Mouse (Mus musculus) limb, embryonic 14.5 days (tissue): ENCODE measurements around the gene Neo1. TPM values are rescaled to one million over a fixed set of nuclear protein-coding genes. Genes with fewer than 3 reads are reported as not detected.

Experiments used
- ATAC-seq: fragments of 200-750 bp; cut with Nextera tagmentation; 2 replicates; pipeline ENCODE4 v1.8.0; 2017; ENCODE audit warnings: low read depth, moderate number of reproducible peaks, moderate TSS enrichment; ENCODE audit not compliant: low FRiP score
- DNase-seq: peaks from one replicate; pipeline ENCODE4 v3.0.0-alpha.2; 2015; ENCODE audit warnings: low spot score
- H3K27ac ChIP-seq: fragments of 300-500 bp; sonication (generic); replicated peaks from 2 replicates; pipeline ENCODE4 v1.5.1; 2014; ENCODE audit warnings: low read depth, mild to moderate bottlenecking, low read length, moderate library complexity, mixed read lengths
- H3K27me3 ChIP-seq: fragments of 300-500 bp; sonication (generic); 2 replicates; pipeline ENCODE4 v1.6.1; 2014; ENCODE audit warnings: low read length, mixed read lengths; ENCODE audit not compliant: control insufficient read depth, insufficient read depth
- H3K36me3 ChIP-seq: fragments of 300-500 bp; sonication (generic); 2 replicates; pipeline ENCODE4 v1.6.1; 2014; ENCODE audit warnings: mild to moderate bottlenecking, low read length, moderate library complexity, mixed read lengths; ENCODE audit not compliant: control insufficient read depth, insufficient read depth
- H3K4me1 ChIP-seq: fragments of 300-500 bp; sonication (generic); 2 replicates; pipeline ENCODE4 v1.6.1; 2014; ENCODE audit warnings: antibody characterized with exemption, low read length, mixed read lengths; ENCODE audit not compliant: control insufficient read depth, insufficient read depth
- H3K4me2 ChIP-seq: fragments of 300-500 bp; sonication (generic); replicated peaks from 2 replicates; pipeline ENCODE4 v1.6.1; 2014; ENCODE audit warnings: low read depth, mild to moderate bottlenecking, low read length, moderate library complexity; ENCODE audit not compliant: severe bottlenecking
- H3K4me3 ChIP-seq: fragments of 300-500 bp; sonication (generic); replicated peaks from 2 replicates; pipeline ENCODE4 v1.5.1; 2014; ENCODE audit warnings: low read length
- H3K9ac ChIP-seq: fragments of 300-500 bp; sonication (generic); 2 replicates; pipeline ENCODE4 v1.6.1; 2014; ENCODE audit warnings: mild to moderate bottlenecking, low read depth, low read length, moderate library complexity; ENCODE audit not compliant: severe bottlenecking
- H3K9me3 ChIP-seq: fragments of 300-500 bp; sonication (generic); 2 replicates; pipeline ENCODE4 v1.6.1; 2016; ENCODE audit warnings: low read length; ENCODE audit not compliant: control insufficient read depth
- POLR2A ChIP-seq: fragments of 200-500 bp; IDR thresholded peaks from 2 replicates; pipeline ENCODE4 v1.8.0; 2012; ENCODE audit warnings: inconsistent platforms, mild to moderate bottlenecking, moderate library complexity, borderline replicate concordance; ENCODE audit not compliant: insufficient read depth, insufficient read length; ENCODE audit errors: extremely low read depth
- WGBS: fragments of 180-500 bp; shearing (Covaris S2); extraction: QIAGEN DNeasy Blood & Tissue Kit; methylation state at CpG from one replicate; pipeline ENCODE4 v1.1.7; 2014; 5-methylcytosine and 5-hydroxymethylcytosine counted together
- polyA plus RNA-seq, 2 experiments: library from polyadenylated mRNA; depleted of rRNA in 1 of 2; stranded (reverse) in 1 of 2; unstranded in 1 of 2; fragments of >200 nt; fragmentation: Nextera tagmentation in 1 of 2; extraction: Ambion mirVana in 1 of 2; gene quantifications; 2 replicates each; pipeline versions ENCODE4 v1.2.1 to v1.2.3; 2012 to 2014

The Neo1 gene
- polyA plus RNA-seq, 2 experiments, result 57.1 to 83.5 TPM

DNA sequence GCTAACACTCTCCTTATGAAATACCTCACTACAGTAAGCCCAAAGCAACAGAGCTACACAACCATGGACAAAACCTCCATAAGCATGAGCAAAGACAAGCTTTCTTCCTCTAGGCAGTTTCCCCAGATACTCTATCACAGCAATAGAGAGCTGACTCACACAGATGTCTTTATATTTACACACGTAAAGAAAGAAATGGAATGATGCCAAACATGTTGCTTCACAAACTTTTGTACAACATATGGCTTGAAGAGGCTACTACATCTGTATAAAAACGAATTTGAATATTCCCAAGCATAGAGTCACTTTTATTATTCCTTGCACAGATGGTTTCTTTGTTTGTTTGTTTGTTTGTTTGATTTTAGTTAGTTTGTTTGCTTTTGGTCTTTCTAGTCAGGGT is 101.5 kb downstream of the Neo1 start:
- DNase-seq, result peak; percentile 7
- Histone ChIP-seq H3K4me1 (no peaks in the 10 kb centered on the region), H3K27me3 (no peaks in the 10 kb centered on the region), H3K9ac (no peak overlapping the region), H3K4me2 (no peak overlapping the region), H3K27ac (no peak overlapping the region), H3K9me3 (no peaks in the 10 kb centered on the region), H3K4me3 (no peak overlapping the region), H3K36me3 (peaks cover 14% of the 10 kb centered on the region)
- 67% methylated on average over 2 of the region's 2 CpGs for WGBS
- no peak for TF ChIP-seq POLR2A
- ATAC-seq, result no peak

DNA sequence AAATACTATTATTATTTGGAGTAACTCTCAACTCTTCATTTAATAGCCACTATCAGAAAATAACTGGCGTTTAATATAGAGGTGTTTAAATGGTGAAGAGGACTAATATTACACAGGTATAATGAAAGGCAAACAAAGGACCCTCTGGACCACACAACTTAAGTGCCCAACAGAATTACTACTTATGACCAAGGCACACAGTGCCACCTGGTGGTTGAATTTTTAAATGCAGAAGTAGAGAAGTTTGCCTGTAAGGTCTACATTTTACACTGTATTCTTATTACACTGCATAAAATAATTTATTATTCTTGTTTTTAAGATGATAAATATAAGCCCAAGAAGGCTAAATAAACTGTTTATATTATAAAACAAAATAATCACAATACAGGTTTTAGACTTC is 108.1 kb downstream of the Neo1 start:
- Histone ChIP-seq H3K4me3 (no peak overlapping the region), H3K36me3 (peaks cover 19% of the 10 kb centered on the region), H3K4me1 (no peaks in the 10 kb centered on the region), H3K9ac (no peak overlapping the region), H3K4me2 (no peak overlapping the region), H3K27ac (no peak overlapping the region), H3K27me3 (no peaks in the 10 kb centered on the region), H3K9me3 (no peaks in the 10 kb centered on the region)
- peak; percentile 79 for DNase-seq
- no peak for TF ChIP-seq POLR2A
- no peak for ATAC-seq
- WGBS, result 24% methylated on average over 1 of the region's 1 CpGs

DNA sequence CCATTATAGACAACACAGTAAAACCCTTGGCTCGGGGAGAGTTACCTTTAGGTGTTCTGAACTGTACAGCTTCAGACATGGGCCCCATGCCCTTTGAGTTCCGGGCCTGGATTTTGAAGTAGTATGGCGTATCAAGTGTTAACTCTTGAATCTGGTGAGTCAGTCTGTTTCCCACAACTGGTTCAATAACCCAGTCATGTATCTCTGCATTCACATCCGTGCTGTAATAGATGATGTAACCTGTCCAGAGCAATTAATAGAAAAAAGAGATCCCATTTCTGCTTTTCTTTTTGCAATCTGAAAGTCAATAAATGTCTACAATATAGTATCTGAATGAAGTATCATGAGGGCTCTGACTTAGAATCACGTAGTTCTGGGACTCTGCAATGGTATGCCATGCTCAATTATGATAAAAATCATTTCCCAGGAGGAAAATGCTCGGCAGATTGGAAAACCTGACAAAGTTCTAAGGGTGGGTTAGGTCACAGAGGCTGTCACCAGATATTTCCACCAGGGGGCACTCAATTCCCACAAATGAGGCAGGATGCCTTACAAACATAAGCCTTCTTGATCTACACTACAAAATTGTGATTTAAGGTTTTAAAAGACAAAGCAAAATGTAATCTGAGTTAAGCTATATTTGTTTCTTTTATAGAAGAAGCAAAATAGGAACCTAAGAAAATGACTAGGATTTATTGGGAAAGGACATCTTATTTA is 133.2 kb downstream of the Neo1 start:
- no peaks in the 10 kb centered on the region for H3K9me3 ChIP-seq
- 69% methylated on average over 6 of the region's 6 CpGs for WGBS
- H3K4me3 ChIP-seq, result no peak overlapping the region
- no peak for TF ChIP-seq POLR2A
- ATAC-seq, result no peak
- H3K27ac ChIP-seq, result no peak overlapping the region
- no peak overlapping the region for H3K4me2 ChIP-seq
- H3K9ac ChIP-seq, result no peak overlapping the region
- DNase-seq, result peak; percentile 59
- H3K36me3 ChIP-seq, result peaks cover 68% of the 10 kb centered on the region
- H3K27me3 ChIP-seq, result no peaks in the 10 kb centered on the region
- H3K4me1 ChIP-seq, result no peaks in the 10 kb centered on the region

DNA sequence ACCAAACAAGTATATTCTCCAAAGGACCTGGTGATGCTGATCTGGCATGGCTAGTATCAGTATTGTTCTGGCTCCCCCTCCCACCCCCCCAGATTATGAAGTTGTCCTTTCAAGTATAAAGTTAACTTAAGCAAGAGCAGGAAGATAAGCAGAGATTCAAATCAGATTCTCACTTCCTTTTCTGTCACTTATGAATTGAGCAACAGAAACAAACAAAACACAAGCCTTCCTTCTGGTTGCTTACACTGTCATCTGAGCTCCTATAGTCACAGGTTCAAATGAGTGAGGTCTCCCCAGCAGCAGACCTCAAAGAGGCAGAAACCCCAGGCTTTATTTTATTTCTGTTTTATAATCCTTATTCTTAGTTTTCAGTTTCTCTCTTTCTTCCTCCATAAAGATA is 136.6 kb downstream of the Neo1 start:
- ATAC-seq (no peak), DNase-seq (no peak)
- H3K9me3 ChIP-seq, result no peaks in the 10 kb centered on the region
- peaks cover 55% of the 10 kb centered on the region for H3K36me3 ChIP-seq
- H3K9ac ChIP-seq, result no peak overlapping the region
- no peaks in the 10 kb centered on the region for H3K4me1 ChIP-seq
- H3K27me3 ChIP-seq, result no peaks in the 10 kb centered on the region
- no peak for TF ChIP-seq POLR2A
- no peak overlapping the region for H3K4me3 ChIP-seq
- H3K27ac ChIP-seq, result no peak overlapping the region
- no peak overlapping the region for H3K4me2 ChIP-seq

DNA sequence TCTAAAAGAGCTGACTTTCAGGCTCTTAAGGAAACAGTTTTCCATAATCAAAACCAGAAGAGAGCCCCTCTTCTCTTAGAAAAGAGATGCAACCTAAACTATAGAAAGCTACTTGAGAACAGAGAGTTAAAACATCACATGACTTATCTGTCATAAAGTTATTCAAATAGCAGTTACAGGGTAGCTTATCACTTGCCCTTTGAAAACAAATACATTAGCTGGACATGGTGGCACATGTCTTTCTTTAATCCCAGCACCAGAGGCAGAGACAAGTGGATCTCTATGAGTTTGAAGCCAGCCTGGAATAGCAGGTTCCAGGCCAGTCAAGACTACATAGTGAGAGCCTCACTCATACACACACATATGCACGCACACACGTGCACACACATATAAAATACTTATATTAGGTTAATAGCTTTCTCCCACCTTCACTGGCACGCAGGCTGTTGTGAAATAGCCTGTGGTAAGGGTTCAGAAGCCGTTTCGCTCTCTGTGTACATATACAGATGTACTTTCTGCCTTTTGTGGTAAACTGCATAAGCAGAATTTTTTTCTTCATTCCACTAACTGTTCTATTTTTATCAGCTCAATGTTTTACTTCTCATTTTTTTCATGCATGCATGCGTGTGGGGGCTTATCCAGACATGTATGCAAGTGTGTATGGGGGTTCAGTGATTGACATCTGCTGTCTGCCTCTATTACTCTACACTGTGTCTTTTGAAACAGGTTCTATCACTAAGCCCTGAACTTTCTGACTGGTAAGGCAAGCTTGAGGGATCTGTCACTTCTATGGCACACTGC is 144.2 kb downstream of the Neo1 start:
- H3K27me3 ChIP-seq, result no peaks in the 10 kb centered on the region
- no peak overlapping the region for H3K9ac ChIP-seq
- no peak for TF ChIP-seq POLR2A
- no peaks in the 10 kb centered on the region for H3K4me1 ChIP-seq
- no peak for ATAC-seq
- DNase-seq, result no peak
- H3K4me3 ChIP-seq, result no peak overlapping the region
- WGBS, result 88% methylated on average over 6 of the region's 6 CpGs
- no peak overlapping the region for H3K4me2 ChIP-seq
- peaks cover 70% of the 10 kb centered on the region for H3K36me3 ChIP-seq
- H3K9me3 ChIP-seq, result no peaks in the 10 kb centered on the region
- H3K27ac ChIP-seq, result no peak overlapping the region
